Mouse (Mus musculus) cerebral cortex, adult 2 months (tissue): ENCODE measurements around the gene Hoxc9.

Experiments used
- WGBS: fragments of 180-500 bp; shearing (Covaris S2); methylation state at CpG from one replicate; pipeline ENCODE4 v1.1.7; 2018; 5-methylcytosine and 5-hydroxymethylcytosine counted together

The Hoxc9 gene

GRCm38 (mm10) chr15:102955833-102956640 lies 20.2 kb upstream of the Hoxc9 start:
- 2% methylated on average over 40 of the region's 40 CpGs for whole genome bisulfite sequencing

- WGBS, result 2% methylated on average over 12 of the region's 12 CpGs
These were observed 19.3 kb upstream of the Hoxc9 start for GRCm38 (mm10) chr15:102956906-102957305.

- WGBS, result 3% methylated on average over 13 of the region's 13 CpGs
These were observed 16.5 kb upstream of the Hoxc9 start for GRCm38 (mm10) chr15:102959663-102960191.

- 3% methylated on average over 6 of the region's 6 CpGs for WGBS
These were observed 14.5 kb upstream of the Hoxc9 start for GRCm38 (mm10) chr15:102961728-102962127.

GRCm38 (mm10) chr15:102962492-102962891 lies 13.7 kb upstream of the Hoxc9 start:
- WGBS, result 6% methylated on average over 13 of the region's 13 CpGs

GRCm38 (mm10) chr15:102963259-102963658 lies 13.0 kb upstream of the Hoxc9 start:
- 5% methylated on average over 8 of the region's 8 CpGs for WGBS

- WGBS, result 4% methylated on average over 28 of the region's 28 CpGs
These were observed 12.3 kb upstream of the Hoxc9 start for GRCm38 (mm10) chr15:102963671-102964640.

GRCm38 (mm10) chr15:102965003-102965891 lies 11.0 kb upstream of the Hoxc9 start:
- WGBS, result 7% methylated on average over 26 of the region's 26 CpGs

GRCm38 (mm10) chr15:102965892-102966775 lies 10.1 kb upstream of the Hoxc9 start:
- 5% methylated on average over 30 of the region's 30 CpGs for WGBS

- 4% methylated on average over 27 of the region's 27 CpGs for WGBS
These were observed 9.4 kb upstream of the Hoxc9 start, which contains the start of gene Hoxc10 for GRCm38 (mm10) chr15:102966776-102967311. Hoxc10 (plus strand) TSS chr15:102966796.

GRCm38 (mm10) chr15:102967312-102967510 lies 9.0 kb upstream of the Hoxc9 start, which contains the start of gene Hoxc5:
Hoxc5 (plus strand) TSS chr15:102967443.
- WGBS, result 5% methylated on average over 12 of the region's 12 CpGs

- 3% methylated on average over 34 of the region's 34 CpGs for WGBS
These were observed 8.5 kb upstream of the Hoxc9 start for GRCm38 (mm10) chr15:102967511-102968397.

- 44% methylated on average over 1 of the region's 1 CpGs for WGBS
These were observed 6.9 kb upstream of the Hoxc9 start for GRCm38 (mm10) chr15:102969296-102969695.

GRCm38 (mm10) chr15:102970740-102971139 lies 5.5 kb upstream of the Hoxc9 start:
- WGBS, result under 1% methylated on average over 12 of the region's 12 CpGs

GRCm38 (mm10) chr15:102972254-102972653 lies 4.0 kb upstream of the Hoxc9 start:
- WGBS, result 5% methylated on average over 21 of the region's 21 CpGs

- WGBS, result 3% methylated on average over 6 of the region's 6 CpGs
These were observed 3.5 kb upstream of the Hoxc9 start for GRCm38 (mm10) chr15:102972753-102973152.

- 8% methylated on average over 7 of the region's 7 CpGs for WGBS
These were observed 1.2 kb upstream of the Hoxc9 start for GRCm38 (mm10) chr15:102975034-102975433.

GRCm38 (mm10) chr15:102975688-102976111 lies 539 bp upstream of the Hoxc9 start:
- 2% methylated on average over 21 of the region's 21 CpGs for WGBS
